Mouse (Mus musculus): ENCODE data around the gene Mkrn2os. TPM values are rescaled to one million over a fixed set of nuclear protein-coding genes. Genes with fewer than 3 reads are reported as not detected.
"Not testable (repeated sequence)": the region's sequence is repeated elsewhere in the genome, so short reads cannot be mapped to it uniquely, and the experiment has no call there.

Mkrn2os gene
- total RNA-seq (2015) (not detected in 2 replicates), total RNA-seq (2017) (not detected in 2 replicates)

GRCm38 (mm10) chr6:115592458-115592857 is at the start of gene Mkrn2os:
TSS of gene Mkrn2os (minus strand) at chr6:115592576.
- no peak for ATAC-seq (ENCODE audit: poor library complexity, severe bottlenecking)

- ATAC-seq (ENCODE audit: poor library complexity, severe bottlenecking) = not testable (repeated sequence)
Measured at GRCm38 (mm10) chr6:115638188-115638587, 45.8 kb upstream of the Mkrn2os start.

GRCm38 (mm10) chr6:115634015-115634414 is 41.6 kb upstream of the Mkrn2os start:
- ATAC-seq (ENCODE audit: poor library complexity, severe bottlenecking) = no peak

GRCm38 (mm10) chr6:115631056-115631795 is 38.9 kb upstream of the Mkrn2os start:
- ATAC-seq (ENCODE audit: poor library complexity, severe bottlenecking) = no peak

GRCm38 (mm10) chr6:115626121-115626520 is 33.7 kb upstream of the Mkrn2os start:
- ATAC-seq (ENCODE audit: poor library complexity, severe bottlenecking) = no peak

GRCm38 (mm10) chr6:115620942-115621341 is 28.6 kb upstream of the Mkrn2os start:
- no peak for ATAC-seq (ENCODE audit: poor library complexity, severe bottlenecking)

GRCm38 (mm10) chr6:115619818-115620217 is 27.4 kb upstream of the Mkrn2os start:
- ATAC-seq (ENCODE audit: poor library complexity, severe bottlenecking) = 0 out of 2 replicates have a peak, but pooled peaks have one; percentile 26

- ATAC-seq (ENCODE audit: poor library complexity, severe bottlenecking) = no peak
Measured at GRCm38 (mm10) chr6:115615983-115616382, 23.6 kb upstream of the Mkrn2os start.

GRCm38 (mm10) chr6:115613793-115614192 is 21.4 kb upstream of the Mkrn2os start:
- ATAC-seq (ENCODE audit: poor library complexity, severe bottlenecking) = no peak

- ATAC-seq (ENCODE audit: poor library complexity, severe bottlenecking) = no peak
Measured at GRCm38 (mm10) chr6:115610301-115610700, 17.9 kb upstream of the Mkrn2os start.

- peak; percentile 77 for ATAC-seq (ENCODE audit: poor library complexity, severe bottlenecking)
Measured at GRCm38 (mm10) chr6:115609121-115609520, 16.7 kb upstream of the Mkrn2os start.

GRCm38 (mm10) chr6:115607429-115607828 is 15.1 kb upstream of the Mkrn2os start:
- ATAC-seq (ENCODE audit: poor library complexity, severe bottlenecking) = no peak

GRCm38 (mm10) chr6:115606461-115606860 is 14.1 kb upstream of the Mkrn2os start:
- ATAC-seq (ENCODE audit: poor library complexity, severe bottlenecking) = no peak

- ATAC-seq (ENCODE audit: poor library complexity, severe bottlenecking) = peak; percentile 97
Measured at GRCm38 (mm10) chr6:115601715-115602523, 9.5 kb upstream of the Mkrn2os start, which contains the start of gene Mkrn2. TSS of gene Mkrn2 (plus strand) at chr6:115601902.

GRCm38 (mm10) chr6:115601322-115601714 is 8.9 kb upstream of the Mkrn2os start:
- no peak for ATAC-seq (ENCODE audit: poor library complexity, severe bottlenecking)

- no peak for ATAC-seq (ENCODE audit: poor library complexity, severe bottlenecking)
Measured at GRCm38 (mm10) chr6:115595667-115596066, 3.3 kb upstream of the Mkrn2os start.

- peak; percentile 92 for ATAC-seq (ENCODE audit: poor library complexity, severe bottlenecking)
Measured at GRCm38 (mm10) chr6:115594463-115594862, 2.1 kb upstream of the Mkrn2os start.

GRCm38 (mm10) chr6:115593252-115593651 is 876 bp upstream of the Mkrn2os start:
- ATAC-seq (ENCODE audit: poor library complexity, severe bottlenecking) = no peak

GRCm38 (mm10) chr6:115591692-115592359 is 550 bp downstream of the Mkrn2os start:
- ATAC-seq (ENCODE audit: poor library complexity, severe bottlenecking) = no peak

GRCm38 (mm10) chr6:115586321-115586720 is 6.1 kb downstream of the Mkrn2os start:
- no peak for ATAC-seq (ENCODE audit: poor library complexity, severe bottlenecking)

GRCm38 (mm10) chr6:115584176-115584575 is 8.2 kb downstream of the Mkrn2os start:
- ATAC-seq (ENCODE audit: poor library complexity, severe bottlenecking) = no peak

Data from megakaryocyte, adult 5-6 weeks (primary cell).